Mouse (Mus musculus) stomach, postnatal 0 days (tissue): ENCODE measurements around the gene Clcc1. TPM values are rescaled to one million over a fixed set of nuclear protein-coding genes. Genes with fewer than 3 reads are reported as not detected.
"Not testable (repeated sequence)": the region's sequence is repeated elsewhere in the genome, so short reads cannot be mapped to it uniquely, and the experiment has no call there.

Experiments
- ATAC-seq: fragments of 200-750 bp; cut with Nextera tagmentation; 2 replicates; pipeline ENCODE4 v1.8.0; 2017; ENCODE audit not compliant: low FRiP score, low TSS enrichment
- DNase-seq: peaks from one replicate; pipeline ENCODE4 v3.0.0-alpha.2; 2016; ENCODE audit warnings: low spot score
- H3K27ac ChIP-seq: fragments of 300-500 bp; sonication (generic); replicated peaks from 2 replicates; pipeline ENCODE4 v1.5.1; 2014; ENCODE audit warnings: mild to moderate bottlenecking, control low read depth
- H3K27me3 ChIP-seq: fragments of 300-500 bp; sonication (generic); 2 replicates; pipeline ENCODE4 v1.6.1; 2014; ENCODE audit warnings: low read length; ENCODE audit not compliant: control insufficient read depth, insufficient read depth
- H3K36me3 ChIP-seq: fragments of 300-500 bp; sonication (generic); 2 replicates; pipeline ENCODE4 v1.6.1; 2014; ENCODE audit warnings: low read length, mixed read lengths; ENCODE audit not compliant: control insufficient read depth, insufficient read depth
- H3K4me1 ChIP-seq: fragments of 300-500 bp; sonication (generic); replicated peaks from 2 replicates; pipeline ENCODE4 v1.6.1; 2014; ENCODE audit warnings: antibody characterized with exemption; ENCODE audit not compliant: control insufficient read depth, insufficient read depth
- H3K4me2 ChIP-seq: fragments of 300-500 bp; sonication (generic); replicated peaks from 2 replicates; pipeline ENCODE4 v1.6.1; 2014; ENCODE audit warnings: low read depth, mild to moderate bottlenecking, control low read depth, moderate library complexity
- H3K4me3 ChIP-seq: fragments of 300-500 bp; sonication (generic); 2 replicates; pipeline ENCODE4 v1.5.1; 2014; ENCODE audit warnings: low read depth, low read length, control low read depth
- H3K9ac ChIP-seq: fragments of 300-500 bp; sonication (generic); 2 replicates; pipeline ENCODE4 v1.6.1; 2014; ENCODE audit warnings: mild to moderate bottlenecking, low read length, control low read depth, mixed read lengths
- H3K9me3 ChIP-seq: fragments of 300-500 bp; sonication (generic); 2 replicates; pipeline ENCODE4 v1.6.1; 2016; ENCODE audit warnings: low read length; ENCODE audit not compliant: control insufficient read depth
- CTCF ChIP-seq: IDR thresholded peaks from 2 replicates; pipeline ENCODE4 v1.5.1; 2016; ENCODE audit warnings: antibody characterized with exemption, low read depth, mild to moderate bottlenecking, moderate library complexity
- EP300 ChIP-seq: optimal IDR thresholded peaks from 2 replicates; pipeline ENCODE3; 2016; ENCODE audit warnings: antibody characterized with exemption
- WGBS: fragments of 180-500 bp; shearing (Covaris S2); extraction: QIAGEN DNeasy Blood & Tissue Kit; methylation state at CpG from one replicate; pipeline ENCODE4 v1.1.7; 2014; 5-methylcytosine and 5-hydroxymethylcytosine counted together
- polyA plus RNA-seq: library from polyadenylated mRNA; unstranded; fragments of >200 nt; fragmentation: Nextera tagmentation; extraction: Ambion mirVana; gene quantifications from 2 replicates; pipeline ENCODE4 v1.2.1, GENCODE M21; 2015

The Clcc1 gene
- polyA plus RNA-seq, 1 experiment from 2014 or later: 60.9 TPM

- no peaks in the 10 kb centered on the region for H3K4me1 ChIP-seq
- no peak overlapping the region for H3K4me2 ChIP-seq
- peaks cover 5% of the 10 kb centered on the region for H3K36me3 ChIP-seq
- no peak for DNase-seq
- ATAC-seq: no peak
- TF ChIP-seq CTCF: peak; percentile 45
- TF ChIP-seq EP300: no peak
- H3K4me3 ChIP-seq: no peak overlapping the region
- H3K9ac ChIP-seq: no peak overlapping the region
- no peaks in the 10 kb centered on the region for H3K9me3 ChIP-seq
- H3K27me3 ChIP-seq: no peaks in the 10 kb centered on the region
- H3K27ac ChIP-seq: no peak overlapping the region
- 83% methylated on average over 1 of the region's 1 CpGs for WGBS
Observed at GRCm38 (mm10) chr3:108660941-108661340, 7.2 kb downstream of the Clcc1 start.

- no peaks in the 10 kb centered on the region for H3K27me3 ChIP-seq
- H3K36me3 ChIP-seq: peaks cover 48% of the 10 kb centered on the region
- no peaks in the 10 kb centered on the region for H3K9me3 ChIP-seq
- H3K4me3 ChIP-seq: no peak overlapping the region
- no peak for DNase-seq
- no peak overlapping the region for H3K27ac ChIP-seq
- no peak overlapping the region for H3K4me2 ChIP-seq
- H3K9ac ChIP-seq: no peak overlapping the region
- TF ChIP-seq EP300 (no peak), CTCF (no peak)
- ATAC-seq: no peak
- WGBS: 65% methylated on average over 4 of the region's 4 CpGs
- H3K4me1 ChIP-seq: no peaks in the 10 kb centered on the region
Observed at GRCm38 (mm10) chr3:108676616-108677015, 22.9 kb downstream of the Clcc1 start.

GRCm38 (mm10) chr3:108681004-108681403 lies 27.3 kb downstream of the Clcc1 start:
- TF ChIP-seq EP300 (no peak), CTCF (no peak)
- Histone ChIP-seq H3K27me3 (no peaks in the 10 kb centered on the region), H3K9ac (no peak overlapping the region), H3K9me3 (no peaks in the 10 kb centered on the region), H3K4me2 (no peak overlapping the region), H3K36me3 (peaks cover 52% of the 10 kb centered on the region), H3K4me3 (no peak overlapping the region), H3K27ac (no peak overlapping the region), H3K4me1 (no peaks in the 10 kb centered on the region)
- DNase-seq: no peak
- 69% methylated on average over 4 of the region's 4 CpGs for whole genome bisulfite sequencing
- no peak for ATAC-seq

- 89% methylated on average over 5 of the region's 5 CpGs for WGBS
- H3K27ac ChIP-seq, H3K9ac ChIP-seq, H3K9me3 ChIP-seq, H3K4me1 ChIP-seq, H3K27me3 ChIP-seq, H3K4me2 ChIP-seq, H3K4me3 ChIP-seq, ATAC-seq, DNase-seq: not testable (repeated sequence)
- peaks cover 43% of the 10 kb centered on the region for H3K36me3 ChIP-seq
Observed at GRCm38 (mm10) chr3:108683597-108683996, 29.9 kb downstream of the Clcc1 start.

- H3K9me3 ChIP-seq: no peaks in the 10 kb centered on the region
- no peak overlapping the region for H3K4me2 ChIP-seq
- no peaks in the 10 kb centered on the region for H3K27me3 ChIP-seq
- no peak for ATAC-seq
- no peak for DNase-seq
- H3K4me1 ChIP-seq: no peaks in the 10 kb centered on the region
- H3K27ac ChIP-seq: no peak overlapping the region
- TF ChIP-seq EP300: no peak
- no peak overlapping the region for H3K4me3 ChIP-seq
- WGBS: 95% methylated on average over 7 of the region's 7 CpGs
- H3K9ac ChIP-seq: no peak overlapping the region
- peaks cover 36% of the 10 kb centered on the region for H3K36me3 ChIP-seq
Observed at GRCm38 (mm10) chr3:108685701-108686100, 32.0 kb downstream of the Clcc1 start.

- ATAC-seq: no peak
- Histone ChIP-seq H3K4me3 (no peak overlapping the region), H3K27ac (no peak overlapping the region), H3K4me2 (no peak overlapping the region), H3K36me3 (peaks cover 16% of the 10 kb centered on the region; the same call in 1 of the 2 replicates), H3K4me1 (no peaks in the 10 kb centered on the region), H3K9ac (no peak overlapping the region), H3K27me3 (no peaks in the 10 kb centered on the region), H3K9me3 (no peaks in the 10 kb centered on the region)
- WGBS: 76% methylated on average over 6 of the region's 6 CpGs
- DNase-seq: no peak
- TF ChIP-seq CTCF (no peak), EP300 (no peak)
Observed at GRCm38 (mm10) chr3:108689015-108689441, 35.3 kb downstream of the Clcc1 start.
